Comparison of ENCODE assay signal across 23 mouse cellular contexts in genomic region chr12:27310703-27311102, GRCm38 (mm10). TPM values are rescaled to one million over a fixed set of nuclear protein-coding genes. Genes with fewer than 3 reads are reported as not detected.
DNase-seq lines count a peak whose midpoint lies in the region; ATAC-seq and TF ChIP-seq lines count a peak whose summit lies in the region.
"Had no signal": no experiment of that assay in that cellular context is flagged by ENCODE, and none has a peak within 500 bp of the region (broad histone marks: within the 10 kb centered on the region; RNA-seq: fewer than 3 reads in every experiment).

No protein-coding gene starts in this region.

- TF ChIP-seq POLR2A in kidney, adult 2 months (IDR thresholded peaks at IDR 0.05; ENCODE audit: low read depth, low read length), result no peak

- no peak overlapping the region for H3K4me2 ChIP-seq in kidney, embryonic 14.5 days (replicated peaks; ENCODE audit: low read depth, low read length)
- H3K4me2 ChIP-seq in limb, embryonic 11.5 days (ENCODE audit: low read depth, severe bottlenecking), result no peak overlapping the region
- H3K4me2 ChIP-seq: hindbrain, embryonic 12.5 days; liver, embryonic 15.5 days; neural tube, embryonic 15.5 days had no signal

- H3K4me1 ChIP-seq in kidney, embryonic 14.5 days (ENCODE audit: control insufficient read depth, insufficient read depth, low read length), result peaks cover 13% of the 10 kb centered on the region
- H3K4me1 ChIP-seq in kidney, adult 2 months (ENCODE audit: control insufficient read depth, insufficient read depth, low read length), result no peaks in the 10 kb centered on the region
- peaks cover 17% of the 10 kb centered on the region for H3K4me1 ChIP-seq in limb, embryonic 11.5 days (ENCODE audit: control insufficient read depth, insufficient read depth, low read length)
- H3K4me1 ChIP-seq: liver, embryonic 15.5 days had no signal

- no peaks in the 10 kb centered on the region for H3K9me3 ChIP-seq in kidney, embryonic 14.5 days (ENCODE audit: control insufficient read depth, low read length)
- no peaks in the 10 kb centered on the region for H3K9me3 ChIP-seq in limb, embryonic 11.5 days (ENCODE audit: control insufficient read depth, low read length)
- H3K9me3 ChIP-seq: hindbrain, embryonic 12.5 days; liver, embryonic 15.5 days; neural tube, embryonic 15.5 days had no signal

- no peak for TF ChIP-seq CTCF in kidney, adult 2 months (conservative IDR thresholded peaks at IDR 0.05; ENCODE audit: insufficient read depth, insufficient read length, low read depth, low read length)

- no peak for DNase-seq in kidney, adult 2 months
- peak; percentile 22 for DNase-seq in R1 (ENCODE audit: low read depth, low spot score)
- DNase-seq in ZHBTc4 (ENCODE audit: low read depth, low spot score), result peak; percentile 38
- peak; percentile 39 for DNase-seq in limb, embryonic 11.5 days (ENCODE audit: low spot score)
- DNase-seq in ovary, postnatal 10 days (ENCODE audit: low spot score), result no peak
- no peak for DNase-seq in frontal cortex, adult 2 months (ENCODE audit: extremely low spot score in 1 of 2, low spot score in 1 of 2)
- DNase-seq: adrenal gland, postnatal 25 days; cerebellum, adult 11-12 months; cerebellum, postnatal 36 days; forebrain, postnatal 0 days; kidney, adult 8-10 months; kidney, postnatal 25 days; left cerebral cortex, postnatal 4 days; midbrain, embryonic 14.5 days; right cerebral cortex, postnatal 14 days; spleen, adult 18-20 months; thymus, postnatal 25 days had no signal

- 0 out of 2 replicates have a peak, but pooled peaks have one; percentile 43 for ATAC-seq in kidney, embryonic 14.5 days (ENCODE audit: low FRiP score, low TSS enrichment)
- ATAC-seq in limb, embryonic 11.5 days (ENCODE audit: insufficient number of reproducible peaks, low FRiP score, low TSS enrichment, low read depth), result no peak
- ATAC-seq: forebrain, postnatal 0 days; inflammation-experienced regulatory T-cells, adult 6 months had no signal

- 69% methylated on average over 13 of the region's 13 CpGs for WGBS in kidney, embryonic 14.5 days
- WGBS in kidney, adult 2 months, result 84% methylated on average over 13 of the region's 13 CpGs
- WGBS in limb, embryonic 11.5 days, result 66% methylated on average over 13 of the region's 13 CpGs

- H3K27ac ChIP-seq in kidney, embryonic 14.5 days (ENCODE audit: low read depth, low read length), result no peak overlapping the region
- H3K27ac ChIP-seq in kidney, adult 2 months (ENCODE audit: insufficient read depth, low read depth, low read length), result no peak overlapping the region
- H3K27ac ChIP-seq in limb, embryonic 11.5 days (replicated peaks; ENCODE audit: low read depth, low read length), result peak overlapping the region; percentile 10; the same call in 1 of the 2 replicates
- H3K27ac ChIP-seq: hindbrain, embryonic 12.5 days; liver, embryonic 15.5 days; neural tube, embryonic 15.5 days had no signal

- H3K4me3 ChIP-seq in kidney, embryonic 14.5 days (ENCODE audit: low read length), result no peak overlapping the region
- no peak overlapping the region for H3K4me3 ChIP-seq in kidney, adult 2 months (ENCODE audit: insufficient read depth, low read depth, low read length)
- no peak overlapping the region for H3K4me3 ChIP-seq in limb, embryonic 11.5 days (ENCODE audit: low read depth, low read length)
- H3K4me3 ChIP-seq: hindbrain, embryonic 12.5 days; liver, embryonic 15.5 days; myocyte; neural tube, embryonic 15.5 days had no signal

- H3K9ac ChIP-seq in kidney, embryonic 14.5 days (ENCODE audit: low read depth, low read length), result no peak overlapping the region
- H3K9ac ChIP-seq in limb, embryonic 11.5 days (ENCODE audit: low read length), result no peak overlapping the region
- H3K9ac ChIP-seq: forebrain, postnatal 0 days; hindbrain, embryonic 12.5 days; liver, embryonic 15.5 days; neural tube, embryonic 15.5 days had no signal

- H3K27me3 ChIP-seq in kidney, embryonic 14.5 days (ENCODE audit: control insufficient read depth, insufficient read depth, low read length), result no peaks in the 10 kb centered on the region
- no peaks in the 10 kb centered on the region for H3K27me3 ChIP-seq in kidney, adult 2 months (replicated peaks; ENCODE audit: control insufficient read depth, insufficient read depth, low read length)
- no peaks in the 10 kb centered on the region for H3K27me3 ChIP-seq in limb, embryonic 11.5 days (ENCODE audit: control insufficient read depth, insufficient read depth, low read length)
- H3K27me3 ChIP-seq: hindbrain, embryonic 12.5 days; neural tube, embryonic 15.5 days had no signal

- H3K36me3 ChIP-seq in kidney, embryonic 14.5 days (ENCODE audit: control insufficient read depth, insufficient read depth, low read length), result no peaks in the 10 kb centered on the region
- H3K36me3 ChIP-seq in kidney, adult 2 months (ENCODE audit: control insufficient read depth, insufficient read depth, low read length), result no peaks in the 10 kb centered on the region
- no peaks in the 10 kb centered on the region for H3K36me3 ChIP-seq in limb, embryonic 11.5 days (ENCODE audit: control insufficient read depth, insufficient read depth, low read length)
- H3K36me3 ChIP-seq: hindbrain, embryonic 12.5 days; liver, embryonic 15.5 days; neural tube, embryonic 15.5 days had no signal

RNA-seq across cellular contexts. Expression of gene Sox11, which starts 31.7 kb away (rescaled TPM):
- 109 and 115 TPM in 2 replicates for polyA plus RNA-seq in kidney, embryonic 14.5 days (2014; fragmentation: Nextera tagmentation; extraction: Ambion mirVana)
- 0.06 and 0.08 TPM in 2 replicates for polyA plus RNA-seq in kidney, adult 2 months (2012; rRNA removed)
- 349 and 356 TPM in 2 replicates for polyA plus RNA-seq in limb, embryonic 11.5 days (2014; fragmentation: Nextera tagmentation; extraction: Ambion mirVana)
- polyA plus RNA-seq in frontal cortex, adult 2 months (2012; rRNA removed), result 11.8 and 12.4 TPM in 2 replicates
- polyA plus RNA-seq: inflammation-experienced regulatory T-cells, adult 6 months had no signal

Comparison
In these comparisons a context has a peak if more than half of its experiments do, and no peak if none do; other contexts are left out.
1. RNA of gene Sox11, which starts 31.7 kb away (polyA plus RNA-seq): 349 to 356 TPM in limb, embryonic 11.5 days, 109 to 115 TPM in kidney, embryonic 14.5 days and 11.8 to 12.4 TPM in frontal cortex, adult 2 months; 0.06 to 0.08 TPM in kidney, adult 2 months; every median in the first group is over 10 times any median in the second.
2. DNase-seq: peak in R1 (single experiment), ZHBTc4 (single experiment) and limb, embryonic 11.5 days (single experiment); none in kidney, adult 2 months (single experiment), ovary, postnatal 10 days (single experiment) and frontal cortex, adult 2 months (0 of 2).